Mouse (Mus musculus) neural tube, embryonic 12.5 days (tissue): ENCODE measurements around the gene Tma7. TPM values are rescaled to one million over a fixed set of nuclear protein-coding genes. Genes with fewer than 3 reads are reported as not detected.

Experiments used
- ATAC-seq: fragments of 200-750 bp; cut with Nextera tagmentation; 2 replicates; pipeline ENCODE4 v1.8.0; 2017; ENCODE audit warnings: low read depth, mild to moderate bottlenecking, moderate TSS enrichment, moderate library complexity; ENCODE audit not compliant: low FRiP score
- H3K27ac ChIP-seq: fragments of 300-500 bp; sonication (generic); 2 replicates; pipeline ENCODE4 v1.5.1; 2016
- H3K27me3 ChIP-seq: fragments of 300-500 bp; sonication (generic); replicated peaks from 2 replicates; pipeline ENCODE4 v1.6.1; 2016; ENCODE audit warnings: mild to moderate bottlenecking
- H3K36me3 ChIP-seq: fragments of 300-500 bp; sonication (generic); 2 replicates; pipeline ENCODE4 v1.6.1; 2016; ENCODE audit warnings: mild to moderate bottlenecking
- H3K4me1 ChIP-seq: fragments of 300-500 bp; sonication (generic); 2 replicates; pipeline ENCODE4 v1.6.1; 2016
- H3K4me2 ChIP-seq: fragments of 300-500 bp; sonication (generic); replicated peaks from 2 replicates; pipeline ENCODE4 v1.6.1; 2016; ENCODE audit warnings: mild to moderate bottlenecking
- H3K4me3 ChIP-seq: fragments of 300-500 bp; sonication (generic); 2 replicates; pipeline ENCODE4 v1.5.1; 2016
- H3K9ac ChIP-seq: fragments of 300-500 bp; sonication (generic); 2 replicates; pipeline ENCODE4 v1.6.1; 2016; ENCODE audit warnings: mild to moderate bottlenecking
- H3K9me3 ChIP-seq: fragments of 300-500 bp; sonication (generic); 2 replicates; pipeline ENCODE4 v1.6.1; 2016; ENCODE audit warnings: mild to moderate bottlenecking
- WGBS: fragments of 180-500 bp; shearing (Covaris S2); methylation state at CpG from one replicate; pipeline ENCODE4 v1.1.7; 2016; 5-methylcytosine and 5-hydroxymethylcytosine counted together
- polyA plus RNA-seq: library from polyadenylated mRNA; unstranded; fragments of >200 nt; fragmentation: Nextera tagmentation; extraction: Ambion mirVana; gene quantifications from 2 replicates; pipeline ENCODE4 v1.2.1, GENCODE M21; 2016

Tma7 gene
- polyA plus RNA-seq, result 739 and 773 TPM in 2 replicates

- Histone ChIP-seq H3K4me3 (peak within 1 kb of the TSS; percentile 84), H3K27me3 (no peaks in the 10 kb centered on the region), H3K9me3 (no peaks in the 10 kb centered on the region), H3K4me1 (peaks cover 26% of the 10 kb centered on the region), H3K9ac (peak within 1 kb of the TSS; percentile 87), H3K4me2 (peak within 1 kb of the TSS; percentile 89), H3K27ac (peak within 1 kb of the TSS; percentile 37; the same call in 1 of the 2 replicates), H3K36me3 (peaks cover 22% of the 10 kb centered on the region)
- ATAC-seq, result peak; percentile 97
- under 1% methylated on average over 37 of the region's 37 CpGs for WGBS
Observed at GRCm38 (mm10) chr9:109082124-109082800, at the start of gene Tma7, which contains the start of gene Ccdc51. TSS of gene Tma7 (minus strand) at chr9:109082587. TSS of gene Ccdc51 (plus strand) at chr9:109082493.

GRCm38 (mm10) chr9:109130076-109130475, 47.7 kb upstream of the Tma7 start:
- Histone ChIP-seq H3K27me3 (no peaks in the 10 kb centered on the region), H3K9ac (no peak overlapping the region), H3K4me3 (no peak overlapping the region), H3K4me2 (no peak overlapping the region), H3K36me3 (no peaks in the 10 kb centered on the region), H3K9me3 (no peaks in the 10 kb centered on the region), H3K27ac (no peak overlapping the region), H3K4me1 (no peaks in the 10 kb centered on the region)
- 90% methylated on average over 5 of the region's 5 CpGs for WGBS
- no peak for ATAC-seq

GRCm38 (mm10) chr9:109128211-109128610, 45.8 kb upstream of the Tma7 start:
- no peak for ATAC-seq
- no peak overlapping the region for H3K9ac ChIP-seq

GRCm38 (mm10) chr9:109127076-109127475, 44.7 kb upstream of the Tma7 start:
- 90% methylated on average over 4 of the region's 4 CpGs for WGBS
- H3K36me3 ChIP-seq, result no peaks in the 10 kb centered on the region

More at GRCm38 (mm10) chr9:109128211-109128610, 45.8 kb upstream of the Tma7 start:
- Histone ChIP-seq H3K4me3 (no peak overlapping the region), H3K27ac (no peak overlapping the region), H3K36me3 (no peaks in the 10 kb centered on the region), H3K9me3 (no peaks in the 10 kb centered on the region), H3K4me1 (no peaks in the 10 kb centered on the region), H3K27me3 (no peaks in the 10 kb centered on the region), H3K4me2 (no peak overlapping the region)
- WGBS, result 60% methylated on average over 3 of the region's 3 CpGs

GRCm38 (mm10) chr9:109125481-109125880, 43.1 kb upstream of the Tma7 start:
- 78% methylated on average over 3 of the region's 3 CpGs for WGBS
- Histone ChIP-seq H3K27me3 (no peaks in the 10 kb centered on the region), H3K9ac (no peak overlapping the region), H3K4me2 (no peak overlapping the region), H3K4me3 (no peak overlapping the region), H3K27ac (no peak overlapping the region), H3K4me1 (no peaks in the 10 kb centered on the region), H3K36me3 (no peaks in the 10 kb centered on the region), H3K9me3 (no peaks in the 10 kb centered on the region)
- ATAC-seq, result no peak

More at GRCm38 (mm10) chr9:109127076-109127475, 44.7 kb upstream of the Tma7 start:
- Histone ChIP-seq H3K4me2 (no peak overlapping the region), H3K4me1 (no peaks in the 10 kb centered on the region), H3K4me3 (no peak overlapping the region), H3K27ac (no peak overlapping the region), H3K9me3 (no peaks in the 10 kb centered on the region), H3K9ac (no peak overlapping the region), H3K27me3 (no peaks in the 10 kb centered on the region)
- ATAC-seq, result no peak

GRCm38 (mm10) chr9:109125043-109125442, 42.7 kb upstream of the Tma7 start:
- no peak for ATAC-seq
- no peak overlapping the region for H3K9ac ChIP-seq
- H3K4me2 ChIP-seq, result no peak overlapping the region
- 77% methylated on average over 2 of the region's 2 CpGs for WGBS
- H3K27ac ChIP-seq, result no peak overlapping the region
- no peaks in the 10 kb centered on the region for H3K27me3 ChIP-seq
- H3K4me1 ChIP-seq, result no peaks in the 10 kb centered on the region
- H3K4me3 ChIP-seq, result no peak overlapping the region
- no peaks in the 10 kb centered on the region for H3K9me3 ChIP-seq
- no peaks in the 10 kb centered on the region for H3K36me3 ChIP-seq

GRCm38 (mm10) chr9:109124164-109124563, 41.8 kb upstream of the Tma7 start:
- H3K4me2 ChIP-seq, result no peak overlapping the region
- no peak overlapping the region for H3K27ac ChIP-seq
- ATAC-seq, result no peak
- WGBS, result 87% methylated on average over 3 of the region's 3 CpGs
- no peak overlapping the region for H3K4me3 ChIP-seq
- H3K4me1 ChIP-seq, result no peaks in the 10 kb centered on the region
- H3K9ac ChIP-seq, result no peak overlapping the region
- peaks cover 8% of the 10 kb centered on the region for H3K36me3 ChIP-seq
- H3K27me3 ChIP-seq, result no peaks in the 10 kb centered on the region
- H3K9me3 ChIP-seq, result no peaks in the 10 kb centered on the region

GRCm38 (mm10) chr9:109123266-109123665, 40.9 kb upstream of the Tma7 start:
- Histone ChIP-seq H3K36me3 (peaks cover 17% of the 10 kb centered on the region), H3K27me3 (no peaks in the 10 kb centered on the region), H3K4me2 (no peak overlapping the region), H3K9ac (no peak overlapping the region), H3K4me1 (no peaks in the 10 kb centered on the region), H3K27ac (no peak overlapping the region), H3K9me3 (no peaks in the 10 kb centered on the region), H3K4me3 (no peak overlapping the region)
- ATAC-seq, result no peak
- 69% methylated on average over 6 of the region's 6 CpGs for WGBS

GRCm38 (mm10) chr9:109122553-109123085, 40.2 kb upstream of the Tma7 start:
- Histone ChIP-seq H3K4me1 (no peaks in the 10 kb centered on the region), H3K27me3 (no peaks in the 10 kb centered on the region), H3K9me3 (no peaks in the 10 kb centered on the region), H3K27ac (no peak overlapping the region), H3K4me3 (no peak overlapping the region), H3K9ac (no peak overlapping the region), H3K36me3 (peaks cover 23% of the 10 kb centered on the region), H3K4me2 (no peak overlapping the region)
- 52% methylated on average over 2 of the region's 2 CpGs for WGBS
- no peak for ATAC-seq

GRCm38 (mm10) chr9:109120956-109121355, 38.6 kb upstream of the Tma7 start:
- WGBS, result 91% methylated on average over 6 of the region's 6 CpGs
- Histone ChIP-seq H3K9me3 (no peaks in the 10 kb centered on the region), H3K27ac (no peak overlapping the region), H3K4me2 (no peak overlapping the region), H3K4me1 (no peaks in the 10 kb centered on the region), H3K4me3 (no peak overlapping the region), H3K27me3 (no peaks in the 10 kb centered on the region), H3K9ac (no peak overlapping the region), H3K36me3 (peaks cover 40% of the 10 kb centered on the region)
- ATAC-seq, result no peak

GRCm38 (mm10) chr9:109119571-109119970, 37.2 kb upstream of the Tma7 start:
- Histone ChIP-seq H3K9ac (no peak overlapping the region), H3K4me3 (no peak overlapping the region), H3K27me3 (no peaks in the 10 kb centered on the region), H3K36me3 (peaks cover 54% of the 10 kb centered on the region), H3K4me1 (no peaks in the 10 kb centered on the region), H3K9me3 (no peaks in the 10 kb centered on the region), H3K27ac (no peak overlapping the region), H3K4me2 (no peak overlapping the region)
- whole genome bisulfite sequencing, result 93% methylated on average over 9 of the region's 9 CpGs
- no peak for ATAC-seq

GRCm38 (mm10) chr9:109118106-109118505, 35.7 kb upstream of the Tma7 start:
- ATAC-seq, result no peak
- H3K4me2 ChIP-seq, result no peak overlapping the region
- no peaks in the 10 kb centered on the region for H3K4me1 ChIP-seq
- no peaks in the 10 kb centered on the region for H3K9me3 ChIP-seq
- H3K9ac ChIP-seq, result no peak overlapping the region
- peaks cover 69% of the 10 kb centered on the region for H3K36me3 ChIP-seq
- H3K4me3 ChIP-seq, result no peak overlapping the region
- H3K27ac ChIP-seq, result no peak overlapping the region
- WGBS, result 96% methylated on average over 4 of the region's 4 CpGs
- H3K27me3 ChIP-seq, result no peaks in the 10 kb centered on the region

- no peak for ATAC-seq
- no peak overlapping the region for H3K4me2 ChIP-seq
- 93% methylated on average over 10 of the region's 10 CpGs for WGBS
- H3K36me3 ChIP-seq, result peaks cover 88% of the 10 kb centered on the region
- H3K4me3 ChIP-seq, result no peak overlapping the region
- no peak overlapping the region for H3K27ac ChIP-seq
- H3K9ac ChIP-seq, result no peak overlapping the region
- H3K9me3 ChIP-seq, result no peaks in the 10 kb centered on the region
- H3K4me1 ChIP-seq, result no peaks in the 10 kb centered on the region
- no peaks in the 10 kb centered on the region for H3K27me3 ChIP-seq
Observed at GRCm38 (mm10) chr9:109116205-109116604, 33.8 kb upstream of the Tma7 start.
